Mouse (Mus musculus) brain, adult 2 months (tissue): ENCODE data around the gene Yjefn3.
"Not testable (repeated sequence)": the region's sequence is repeated elsewhere in the genome, so short reads cannot be mapped to it uniquely, and the experiment has no call there.

ENCODE experiments used
- DNase-seq: peaks from one replicate; pipeline ENCODE4 v3.0.0; 2011; ENCODE audit warnings: low read depth, low spot score

Gene Yjefn3

GRCm38 (mm10) chr8:69902163-69903062 is at the start of gene Yjefn3, which contains the start of the genes Tssk6 and Ndufa13:
Yjefn3 (minus strand) TSS chr8:69902712.
Tssk6 (plus strand) TSS chr8:69902184.
Ndufa13 (minus strand) TSS chr8:69902558.
- DNase-seq: no peak

GRCm38 (mm10) chr8:69950300-69950699 is 47.8 kb upstream of the Yjefn3 start:
- no peak for DNase-seq

- not testable (repeated sequence) for DNase-seq
These were observed 40.0 kb upstream of the Yjefn3 start for GRCm38 (mm10) chr8:69942495-69942894.

DNA sequence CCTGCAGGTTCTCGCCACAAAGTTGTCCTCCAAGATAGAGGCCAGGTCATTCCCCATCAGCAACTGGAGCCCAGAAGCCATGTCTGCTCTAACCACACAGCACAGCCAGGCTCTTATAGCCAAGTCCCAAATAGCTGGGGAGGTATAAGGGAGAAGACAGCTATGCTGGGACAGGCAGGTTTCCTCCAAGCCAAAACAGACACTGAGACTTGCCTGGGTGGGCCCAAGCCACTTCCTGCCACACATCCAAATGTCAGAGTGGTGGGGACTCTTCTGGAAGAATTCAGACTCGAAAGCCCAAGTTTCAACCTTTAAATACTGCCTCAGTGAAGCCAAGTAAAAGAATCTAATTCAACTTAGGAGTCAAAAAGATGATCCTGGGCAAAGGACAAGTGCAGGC is 37.9 kb upstream of the Yjefn3 start:
- no peak for DNase-seq

- DNase-seq: no peak
These were observed 37.1 kb upstream of the Yjefn3 start for GRCm38 (mm10) chr8:69939633-69940032.

DNA sequence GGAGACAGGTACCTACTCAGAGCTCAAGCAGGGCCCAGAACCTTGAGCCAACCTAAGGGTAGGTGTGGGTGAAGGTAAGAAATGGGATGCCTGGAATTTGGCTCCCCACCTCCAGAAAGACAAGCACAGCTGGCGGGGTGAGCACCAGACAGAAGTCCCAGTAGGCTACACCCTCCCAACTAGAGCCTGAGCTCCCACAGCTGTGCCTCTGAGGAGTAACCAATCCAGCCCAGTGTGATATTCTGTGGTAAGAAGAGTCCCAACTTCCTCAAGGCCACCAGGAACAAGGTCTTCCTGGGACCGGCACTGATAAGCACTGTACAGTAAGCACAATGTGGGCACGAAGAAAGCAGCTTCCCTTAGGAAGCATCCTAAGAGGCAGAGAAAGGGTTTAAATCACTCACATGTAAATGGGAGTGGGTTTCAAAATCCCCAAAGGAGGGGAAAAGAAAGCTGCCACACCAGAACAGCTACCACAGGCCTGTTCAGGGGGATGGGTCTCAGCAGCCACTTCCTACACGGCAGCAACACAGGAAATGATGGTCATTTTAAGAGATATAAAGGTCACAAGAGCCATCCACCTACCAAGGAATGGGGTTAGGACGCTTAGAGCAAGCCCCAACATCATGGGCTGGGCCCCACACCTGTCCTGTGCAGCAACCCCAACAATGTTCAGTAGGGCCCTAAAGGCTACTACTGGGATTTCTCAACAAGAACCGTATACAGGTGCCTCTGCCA is 35.9 kb upstream of the Yjefn3 start:
- no peak for DNase-seq

DNA sequence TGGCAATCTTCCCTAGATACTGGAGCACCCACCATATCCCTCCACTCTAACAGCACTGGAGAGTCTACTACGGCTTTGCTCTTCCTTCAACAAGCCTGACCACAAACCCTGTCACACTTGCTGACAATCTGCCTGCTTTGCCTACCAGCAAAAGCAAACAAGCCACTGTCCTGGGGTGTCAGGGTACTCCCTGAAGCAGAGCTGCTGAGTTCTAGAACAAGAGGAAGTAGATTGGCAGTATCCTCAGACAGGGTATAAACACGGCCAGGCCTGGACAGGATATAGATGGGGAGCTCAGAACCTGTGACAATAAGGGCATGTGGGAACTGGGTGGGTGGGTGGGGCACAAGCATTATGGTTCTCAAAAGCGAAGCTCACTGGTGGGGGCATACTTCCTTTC is 35.0 kb upstream of the Yjefn3 start:
- DNase-seq: no peak

GRCm38 (mm10) chr8:69936050-69936794 is 33.7 kb upstream of the Yjefn3 start:
- peak; percentile 82 for DNase-seq

DNA sequence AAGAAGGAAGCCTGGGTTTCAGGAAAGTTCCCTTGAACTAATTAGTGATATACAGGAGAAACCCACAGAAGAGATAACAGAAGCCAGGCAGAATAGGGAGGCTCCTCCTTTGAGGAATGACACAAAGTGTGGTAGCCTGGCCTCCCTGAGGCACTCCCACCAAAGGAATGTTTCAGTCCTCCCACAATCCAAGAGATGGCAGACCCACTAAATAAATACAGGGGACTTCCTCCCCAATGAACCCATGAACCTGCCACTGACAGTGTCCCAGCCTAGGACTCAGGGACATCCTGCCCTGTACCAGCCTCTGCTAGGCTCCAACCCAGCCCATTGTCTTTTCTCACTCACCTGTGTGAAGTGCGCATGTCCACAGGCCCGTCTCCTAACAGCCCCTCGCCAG is 32.9 kb upstream of the Yjefn3 start:
- no peak for DNase-seq

GRCm38 (mm10) chr8:69934582-69934981 is 32.1 kb upstream of the Yjefn3 start:
- DNase-seq: no peak

- DNase-seq: no peak
These were observed 31.3 kb upstream of the Yjefn3 start for GRCm38 (mm10) chr8:69933811-69934210.

DNA sequence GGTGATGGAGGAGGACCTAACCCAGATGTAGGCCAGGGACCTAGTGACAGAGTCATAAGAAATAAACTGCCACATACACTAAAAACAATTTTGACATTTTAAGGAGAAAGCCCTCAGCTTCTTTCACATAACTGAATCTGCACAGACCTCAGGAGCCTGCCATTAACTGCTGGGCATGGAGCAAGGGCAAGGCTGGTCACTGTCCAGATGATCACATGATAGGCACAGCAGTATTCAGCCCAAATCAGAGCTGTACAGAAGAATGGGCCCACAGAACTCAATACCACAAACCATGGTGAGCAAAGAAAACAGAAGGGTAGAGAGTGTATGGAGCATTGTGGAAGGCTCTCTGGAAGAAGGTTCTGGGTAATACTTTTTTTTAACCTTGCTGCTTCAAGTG is 24.4 kb upstream of the Yjefn3 start:
- DNase-seq: no peak

- no peak for DNase-seq
These were observed 21.5 kb upstream of the Yjefn3 start for GRCm38 (mm10) chr8:69923986-69924385.

- DNase-seq: no peak
These were observed 18.6 kb upstream of the Yjefn3 start for GRCm38 (mm10) chr8:69921141-69921540.

DNA sequence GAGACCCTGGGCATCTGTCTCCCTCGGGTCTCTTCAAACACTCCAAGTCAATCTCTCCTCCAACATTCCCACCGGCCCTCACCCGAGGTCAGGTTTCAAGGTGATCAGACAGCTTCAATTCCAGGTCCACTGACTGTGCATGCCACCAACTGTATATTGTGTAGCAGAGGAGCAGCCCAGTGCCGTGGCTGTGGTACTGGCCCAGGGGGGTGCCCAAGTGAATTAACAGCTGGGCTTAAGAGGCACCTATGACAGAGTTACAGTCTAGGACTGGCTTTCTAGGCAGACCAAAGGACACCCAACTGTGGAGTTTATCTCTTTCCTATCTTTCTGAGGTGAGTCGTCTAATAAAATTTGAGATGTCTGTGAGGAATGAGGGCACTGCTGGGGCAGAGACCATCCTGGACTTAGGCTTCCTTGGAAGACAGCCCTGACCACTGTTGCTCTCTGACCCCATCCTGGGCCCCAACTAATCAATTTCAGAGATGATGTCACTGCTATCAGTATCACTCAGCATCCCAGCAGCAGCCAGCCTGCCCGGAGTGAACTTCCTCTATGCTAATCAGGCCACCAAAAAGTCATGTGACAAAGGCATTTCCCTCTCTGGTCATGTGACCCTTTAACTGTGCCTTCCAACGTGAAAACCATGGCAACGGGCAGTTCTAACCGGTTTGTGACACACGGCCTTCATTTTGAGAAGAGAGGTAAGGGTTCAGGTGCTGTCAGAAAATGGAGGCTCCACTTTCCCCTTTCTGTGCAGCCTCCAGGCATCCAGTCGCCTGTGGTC is 17.6 kb upstream of the Yjefn3 start:
- peak; percentile 80 for DNase-seq

GRCm38 (mm10) chr8:69919010-69919409 is 16.5 kb upstream of the Yjefn3 start:
- peak; percentile 96 for DNase-seq

- DNase-seq: no peak
These were observed 16.0 kb upstream of the Yjefn3 start for GRCm38 (mm10) chr8:69918506-69918905.

DNA sequence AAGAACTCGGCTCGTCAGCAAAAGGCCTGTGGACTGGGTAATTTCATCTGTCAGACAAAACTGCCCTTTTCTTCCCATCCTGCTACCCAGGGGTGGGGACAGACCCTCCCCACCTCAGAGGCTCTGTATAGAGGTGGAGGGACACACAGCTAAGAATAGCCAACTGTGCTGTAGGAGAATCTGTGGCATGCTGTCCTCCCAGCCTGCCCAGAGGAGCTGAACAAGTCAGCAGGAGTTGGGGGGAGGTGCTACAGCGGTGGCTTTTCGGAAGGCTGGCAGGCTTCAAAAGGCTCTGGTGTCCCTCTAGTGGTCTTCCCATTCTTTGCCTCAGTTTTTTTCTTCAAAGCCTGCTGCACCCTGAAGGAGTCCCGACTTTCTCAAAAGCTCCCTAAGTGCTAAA is 13.2 kb upstream of the Yjefn3 start:
- DNase-seq: peak; percentile 83

DNA sequence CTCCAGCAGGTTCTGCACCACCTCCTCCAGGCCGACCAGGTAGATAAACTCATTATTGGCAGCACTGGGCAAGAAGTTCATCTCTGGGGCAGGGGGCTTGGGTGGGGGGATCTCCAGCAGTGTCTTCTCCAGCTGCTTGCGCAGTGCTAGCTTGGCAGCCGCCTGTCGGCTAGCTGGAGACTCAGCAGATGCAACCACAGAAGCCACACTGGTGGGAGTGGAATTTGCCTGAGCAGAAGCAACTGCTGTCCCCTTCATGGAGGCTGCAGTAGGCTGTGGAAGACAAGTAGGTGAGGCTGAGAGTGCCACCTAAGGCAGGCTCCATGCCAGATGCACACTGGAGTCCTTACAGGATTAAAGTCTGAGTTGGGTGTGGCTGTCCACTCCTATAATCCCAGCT is 12.0 kb upstream of the Yjefn3 start:
- no peak for DNase-seq

- peak; percentile 90 for DNase-seq
These were observed 10.1 kb upstream of the Yjefn3 start for GRCm38 (mm10) chr8:69912478-69913074.

- DNase-seq: no peak
These were observed 9.4 kb upstream of the Yjefn3 start for GRCm38 (mm10) chr8:69911917-69912316.
